Mouse (Mus musculus) liver, embryonic 14 days (tissue): Measurements from ENCODE around the gene Fanca. TPM values are rescaled to one million over a fixed set of nuclear protein-coding genes. Genes with fewer than 3 reads are reported as not detected.

Experiments
- polyA plus RNA-seq: library from polyadenylated mRNA; depleted of rRNA; stranded (reverse); fragments of >200 nt; gene quantifications from 2 replicates; pipeline ENCODE4 v1.2.3, GENCODE M21; 2012; rRNA removed

Fanca gene
- polyA plus RNA-seq, result 21.3 and 26.0 TPM in 2 replicates

DNA sequence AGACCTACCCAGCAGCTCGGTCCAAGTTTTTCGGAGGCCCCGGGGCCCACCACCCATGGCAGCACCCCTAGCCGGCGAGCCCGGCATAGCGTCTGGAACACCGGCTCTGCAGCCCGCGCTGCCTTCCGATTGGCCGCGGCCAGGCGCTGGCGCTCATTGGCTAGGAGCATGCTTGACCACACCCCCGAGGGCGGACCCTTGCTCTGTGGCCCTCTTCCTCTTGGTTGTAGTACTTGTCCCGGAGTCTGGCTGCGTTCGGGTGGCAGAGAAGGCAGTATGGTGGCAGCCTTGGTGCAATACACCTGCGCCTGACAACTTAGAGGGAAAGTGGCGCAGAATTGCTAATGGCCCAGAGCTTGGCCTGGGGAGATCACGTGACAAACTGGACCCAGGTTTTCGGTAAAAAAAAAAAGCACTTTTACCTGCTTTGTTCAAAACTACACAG, at the start of gene Fanca:
Gene Fanca (minus strand): TSS at position 110 of the 445 bp plus-strand sequence.

DNA sequence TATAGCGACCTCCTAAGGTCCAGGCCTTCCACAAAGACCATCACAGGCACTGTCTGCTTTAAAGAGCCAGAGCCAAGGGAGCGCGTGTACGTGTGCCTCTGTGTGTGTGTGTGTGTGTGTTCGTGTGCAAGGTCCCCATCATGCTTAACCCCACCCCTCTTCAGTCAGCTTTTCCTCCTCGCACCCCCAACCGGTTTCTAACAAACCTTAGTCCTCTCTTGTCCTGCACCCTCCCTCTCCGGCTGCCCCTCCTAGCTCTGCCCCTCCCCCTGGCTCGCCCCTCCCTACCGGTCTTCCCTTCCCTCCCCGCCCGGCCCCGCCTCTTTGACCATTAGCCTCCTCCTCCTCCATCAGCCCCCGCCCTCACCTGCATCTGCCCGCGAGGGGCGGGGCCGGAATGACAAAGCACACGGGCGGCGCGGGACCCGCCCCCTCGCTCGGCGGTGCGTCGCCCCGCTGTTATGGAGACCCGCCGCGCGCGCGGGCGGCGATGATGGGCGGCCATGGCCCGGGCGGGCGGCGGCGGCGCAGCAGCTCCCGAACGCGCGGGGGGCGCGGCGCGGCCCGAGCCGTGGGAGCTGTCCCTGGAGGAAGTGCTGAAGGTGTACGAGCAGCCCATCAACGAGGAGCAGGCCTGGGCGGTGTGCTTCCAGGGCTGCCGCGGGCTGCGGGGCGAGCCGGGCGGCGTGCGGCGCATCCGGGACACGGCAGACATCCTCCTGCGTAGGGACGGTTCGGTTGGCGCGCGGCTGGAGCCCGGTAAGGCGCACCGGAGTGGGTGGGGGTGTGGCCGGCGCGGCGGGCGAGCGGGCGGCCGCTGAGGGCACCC, 14.1 kb upstream of the Fanca start, which contains the start of gene Spire2:
Gene Spire2 (plus strand): TSS at position 452 of the 829 bp plus-strand sequence.

GRCm38 (mm10) chr8:123254099-123254885, 64.1 kb downstream of the Fanca start, which contains the start of the genes Zfp276 and Vps9d1:
TSS of gene Zfp276 (plus strand) at chr8:123254195.
TSS of gene Vps9d1 (minus strand) at chr8:123254348.

DNA sequence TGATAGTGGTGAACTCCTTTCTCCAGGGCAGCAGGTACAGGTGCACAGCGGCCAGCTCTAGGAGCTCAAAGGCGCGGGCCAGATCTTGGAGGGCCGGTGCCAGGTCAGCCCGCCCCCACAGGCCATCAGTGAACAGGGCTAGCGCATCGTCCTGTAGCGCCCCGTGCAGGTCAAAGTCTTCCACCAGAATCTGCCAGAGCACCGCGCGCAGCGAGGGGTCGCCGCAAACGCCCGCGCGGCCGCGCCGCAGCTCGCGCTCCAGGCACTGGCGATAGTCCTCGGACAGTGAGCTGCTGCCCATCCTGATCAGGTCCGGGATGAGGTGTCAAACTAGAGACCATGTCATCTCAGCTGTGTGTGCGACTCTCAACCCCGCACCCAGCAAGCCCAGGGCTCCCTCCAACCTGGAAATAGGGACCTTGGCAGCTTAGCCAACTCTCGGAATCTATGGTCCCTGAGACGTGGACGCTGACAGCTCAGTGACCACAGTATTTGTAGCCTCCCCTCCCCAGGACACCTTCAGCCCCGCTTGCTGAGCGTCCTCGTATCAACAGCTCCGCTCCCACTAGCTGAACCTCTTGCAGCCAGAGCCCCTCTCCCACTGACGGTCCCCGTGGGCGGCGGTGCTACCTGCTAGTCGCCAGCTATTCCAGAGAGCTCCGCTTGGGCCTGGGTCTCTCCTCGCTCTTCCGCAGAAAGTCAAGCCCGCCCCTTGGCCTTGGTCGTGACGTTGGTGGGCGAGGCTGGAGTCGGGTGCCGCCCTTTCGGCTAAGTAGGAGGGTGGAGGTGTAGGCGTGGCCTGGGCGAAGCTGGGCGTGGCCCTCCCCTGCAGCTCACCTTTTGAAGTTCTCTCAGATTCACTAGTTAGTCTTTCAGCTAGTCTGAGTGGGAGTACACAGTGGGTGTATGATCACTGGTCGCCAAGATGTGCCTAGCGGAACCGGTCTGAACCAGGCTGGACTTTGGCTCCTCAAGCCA, 82.6 kb downstream of the Fanca start, which contains the start of gene Spata2l:
Gene Spata2l (minus strand): TSS at position 714 of the 978 bp plus-strand sequence.

GRCm38 (mm10) chr8:123224278-123225266, 93.8 kb downstream of the Fanca start, which contains the start of gene Cdk10:
TSS of gene Cdk10 (plus strand) at chr8:123224842.

Other genes starting within 250 kb of the Fanca start
- 1,342 and 1,378 TPM in 2 replicates for gene Rpl13, start 216.2 kb downstream of the Fanca start, polyA plus RNA-seq
- 1.8 and 2.1 TPM in 2 replicates for gene Cpne7, start 201.2 kb downstream of the Fanca start, polyA plus RNA-seq
- 0.71 and 0.92 TPM in 2 replicates for gene Sult5a1, start 160.3 kb downstream of the Fanca start, polyA plus RNA-seq
- gene Dpep1, start 132.3 kb downstream of the Fanca start, polyA plus RNA-seq, result 0.07 and 0.14 TPM in 2 replicates
- gene Chmp1a, start 105.8 kb downstream of the Fanca start, polyA plus RNA-seq, result 28.4 and 33.8 TPM in 2 replicates
- gene Spata33, start 105.7 kb downstream of the Fanca start, polyA plus RNA-seq, result 0.23 and 0.27 TPM in 2 replicates
- 13.4 and 15.3 TPM in 2 replicates for gene Cdk10, start 93.7 kb downstream of the Fanca start, polyA plus RNA-seq
- 0.78 and 0.99 TPM in 2 replicates for gene Spata2l, start 82.3 kb downstream of the Fanca start, polyA plus RNA-seq
- gene Zfp276, start 64.4 kb downstream of the Fanca start, polyA plus RNA-seq, result 7.4 and 8.2 TPM in 2 replicates
- gene Vps9d1, start 64.2 kb downstream of the Fanca start, polyA plus RNA-seq, result 6.1 and 7.4 TPM in 2 replicates
- 3.0 and 3.1 TPM in 2 replicates for gene Spire2, start 14.1 kb upstream of the Fanca start, polyA plus RNA-seq
- gene Tcf25, start 55.2 kb upstream of the Fanca start, polyA plus RNA-seq, result 42.0 and 48.3 TPM in 2 replicates
- gene Mc1r, start 88.5 kb upstream of the Fanca start, polyA plus RNA-seq, result 0.01 and 0.02 TPM in 2 replicates
- 0.62 and 0.92 TPM in 2 replicates for gene Tubb3, start 92.8 kb upstream of the Fanca start, polyA plus RNA-seq
- gene Def8, start 105.0 kb upstream of the Fanca start, polyA plus RNA-seq, result 7.6 and 8.4 TPM in 2 replicates
- gene Afg3l1, start 159.3 kb upstream of the Fanca start, polyA plus RNA-seq, result 12.7 and 13.9 TPM in 2 replicates
- gene Dbndd1, start 196.9 kb upstream of the Fanca start, polyA plus RNA-seq, result 0.06 and 0.15 TPM in 2 replicates
- gene Gas8, start 200.3 kb upstream of the Fanca start, polyA plus RNA-seq, result 4.0 and 4.2 TPM in 2 replicates